Mouse (Mus musculus) C2C12 (cell line): ENCODE results near the gene Chadl.

ENCODE experiments used
- CEBPB ChIP-seq: IDR thresholded peaks from one replicate; pipeline ENCODE4 v1.6.1; 2011; ENCODE audit warnings: low read depth, mild to moderate bottlenecking, control low read depth, moderate library complexity
- CTCF ChIP-seq: IDR thresholded peaks from one replicate; pipeline ENCODE4 v1.5.1; 2011; ENCODE audit not compliant: control insufficient read depth, insufficient read depth, insufficient read length
- FOSL1 ChIP-seq: IDR thresholded peaks from one replicate; pipeline ENCODE4 v1.8.0; 2011; ENCODE audit warnings: mild to moderate bottlenecking, low read length; ENCODE audit not compliant: poor library complexity, insufficient read depth, severe bottlenecking
- MAX ChIP-seq: IDR thresholded peaks from one replicate; pipeline ENCODE4 v1.6.1; 2011; ENCODE audit warnings: mild to moderate bottlenecking, control low read depth
- MYOD1 ChIP-seq: IDR thresholded peaks from one replicate; pipeline ENCODE4 v1.6.1; 2011; ENCODE audit warnings: low read depth; ENCODE audit not compliant: control insufficient read depth, insufficient read length
- MYOG ChIP-seq: IDR thresholded peaks from one replicate; pipeline ENCODE4 v1.6.1; 2011; ENCODE audit not compliant: control insufficient read depth, insufficient read length; ENCODE audit errors: extremely low read depth

DNA sequence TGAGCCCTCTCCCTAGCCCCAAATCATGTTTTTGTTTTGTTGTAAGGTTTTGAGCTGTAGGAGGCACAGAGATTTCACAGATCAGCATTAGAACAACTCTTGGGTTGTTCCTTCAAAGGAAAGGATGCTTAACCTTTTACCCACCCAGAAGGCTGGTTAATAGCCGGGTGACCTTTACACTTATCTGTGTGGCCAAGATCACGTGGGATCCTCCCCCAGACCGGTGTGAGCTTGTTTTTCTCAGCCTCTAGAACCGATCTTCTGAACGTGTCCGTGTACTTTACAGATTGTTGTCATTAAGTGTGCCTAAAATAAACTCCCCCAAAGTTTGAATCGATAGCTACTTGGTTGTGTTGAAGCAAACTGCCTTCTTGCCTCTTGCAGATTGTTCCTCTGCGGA, 3.5 kb upstream of the Chadl start:
- TF ChIP-seq MAX (no peak), CTCF (no peak), MYOD1 (no peak), FOSL1 (no peak), CEBPB (no peak), MYOG (no peak)
